Mouse (Mus musculus) heart, embryonic 14.5 days (tissue): ENCODE measurements around the gene Erbb3. TPM values are rescaled to one million over a fixed set of nuclear protein-coding genes. Genes with fewer than 3 reads are reported as not detected.

ENCODE experiments used
- ATAC-seq: fragments of 200-750 bp; cut with Nextera tagmentation; 2 replicates; pipeline ENCODE4 v1.8.0; 2017; ENCODE audit warnings: low read depth, moderate TSS enrichment; ENCODE audit not compliant: insufficient number of reproducible peaks, insufficient read depth, low FRiP score
- H3K27ac ChIP-seq, 2 experiments: fragments of 200-500 bp in 1 of 2; fragments of 300-500 bp in 1 of 2; sonication (generic) in 1 of 2; replicated peaks in 1 of 2; 2 replicates each; pipeline ENCODE4 v1.5.1; 2012 to 2014; ENCODE audit warnings: low read depth in 2 of 2, low read length in 2 of 2, control low read depth in 1 of 2, mild to moderate bottlenecking in 1 of 2, mixed read lengths in 1 of 2; ENCODE audit not compliant: control insufficient read depth in 1 of 2, insufficient read depth in 1 of 2
- H3K27me3 ChIP-seq: fragments of 300-500 bp; sonication (generic); 2 replicates; pipeline ENCODE4 v1.6.1; 2014; ENCODE audit warnings: mild to moderate bottlenecking, low read length, control low read depth; ENCODE audit not compliant: control insufficient read depth, insufficient read depth
- H3K36me3 ChIP-seq: fragments of 300-500 bp; sonication (generic); 2 replicates; pipeline ENCODE4 v1.6.1; 2014; ENCODE audit warnings: mild to moderate bottlenecking, control low read depth, low read length, mixed read lengths; ENCODE audit not compliant: control insufficient read depth, insufficient read depth
- H3K4me1 ChIP-seq, 2 experiments: fragments of 200-500 bp in 1 of 2; fragments of 300-500 bp in 1 of 2; sonication (generic) in 1 of 2; 2 replicates each; pipeline ENCODE4 v1.6.1; 2012 to 2014; ENCODE audit warnings: low read length in 2 of 2, control low read depth in 1 of 2, mixed read lengths in 1 of 2; ENCODE audit not compliant: control insufficient read depth in 2 of 2, insufficient read depth in 2 of 2
- H3K4me2 ChIP-seq: fragments of 300-500 bp; sonication (generic); 2 replicates; pipeline ENCODE4 v1.6.1; 2014; ENCODE audit warnings: mild to moderate bottlenecking, low read length
- H3K4me3 ChIP-seq, 2 experiments: fragments of 200-500 bp in 1 of 2; fragments of 300-500 bp in 1 of 2; sonication (generic) in 1 of 2; 2 replicates each; pipeline ENCODE4 v1.5.1; 2012 to 2014; ENCODE audit warnings: low read length in 2 of 2, mild to moderate bottlenecking in 2 of 2, control low read depth in 1 of 2, low read depth in 1 of 2, moderate library complexity in 1 of 2; ENCODE audit not compliant: control insufficient read depth in 1 of 2, insufficient read depth in 1 of 2
- H3K9ac ChIP-seq: fragments of 300-500 bp; sonication (generic); 2 replicates; pipeline ENCODE4 v1.6.1; 2014; ENCODE audit warnings: mild to moderate bottlenecking, low read length
- H3K9me3 ChIP-seq: fragments of 300-500 bp; sonication (generic); 2 replicates; pipeline ENCODE4 v1.6.1; 2016; ENCODE audit warnings: low read length, control low read depth; ENCODE audit not compliant: control insufficient read depth
- WGBS: fragments of 180-500 bp; shearing (Covaris S2); extraction: QIAGEN DNeasy Blood & Tissue Kit; methylation state at CpG from one replicate; pipeline ENCODE4 v1.1.7; 2014; 5-methylcytosine and 5-hydroxymethylcytosine counted together
- microRNA-seq: library from miRNA; unstranded; fragments of <30 nt; microRNA quantifications from one replicate; pipeline ENCODE4, GENCODE M21; 2016
- polyA plus RNA-seq: library from polyadenylated mRNA; unstranded; fragments of >200 nt; fragmentation: Nextera tagmentation; extraction: Ambion mirVana; gene quantifications from 2 replicates; pipeline ENCODE4 v1.2.1, GENCODE M21; 2014

Gene Erbb3
- polyA plus RNA-seq, 1 experiment from 2014 or later, result 2.9 TPM

GRCm38 (mm10) chr10:128524111-128524731 lies 65.2 kb downstream of the Erbb3 start:
- no peaks in the 10 kb centered on the region for H3K27me3 ChIP-seq
- no peak for ATAC-seq
- H3K9me3 ChIP-seq, result no peaks in the 10 kb centered on the region
- H3K36me3 ChIP-seq, result peaks cover 31% of the 10 kb centered on the region
- peak overlapping the region; percentile 89 for H3K9ac ChIP-seq
- H3K4me1 ChIP-seq, result peaks cover 7 to 13% of the 10 kb centered on the region in 2 experiments; a peak in 3 of 4 replicates
- no peak overlapping the region for H3K27ac ChIP-seq
- 31% methylated on average over 11 of the region's 11 CpGs for WGBS
- H3K4me2 ChIP-seq, result peak overlapping the region; percentile 98
- H3K4me3 ChIP-seq, result peak overlapping the region; percentile 64 to 87

GRCm38 (mm10) chr10:128522351-128522750 lies 67.1 kb downstream of the Erbb3 start:
- H3K27ac ChIP-seq, result no peak overlapping the region
- no peaks in the 10 kb centered on the region for H3K9me3 ChIP-seq
- H3K36me3 ChIP-seq, result peaks cover 49% of the 10 kb centered on the region
- WGBS, result 76% methylated on average over 6 of the region's 6 CpGs
- no peak overlapping the region for H3K4me2 ChIP-seq
- H3K27me3 ChIP-seq, result no peaks in the 10 kb centered on the region
- H3K9ac ChIP-seq, result no peak overlapping the region
- peaks cover 7 to 13% of the 10 kb centered on the region in 2 experiments; a peak in 3 of 4 replicates for H3K4me1 ChIP-seq
- no peak for ATAC-seq
- no peak overlapping the region for H3K4me3 ChIP-seq

- 85% methylated on average over 16 of the region's 16 CpGs for WGBS
- Histone ChIP-seq H3K27me3 (no peaks in the 10 kb centered on the region), H3K36me3 (peaks cover 67% of the 10 kb centered on the region), H3K4me1 (peaks cover 5 to 8% of the 10 kb centered on the region in 2 experiments; a peak in 3 of 4 replicates), H3K4me3 (no peak overlapping the region), H3K4me2 (no peak overlapping the region), H3K9me3 (no peaks in the 10 kb centered on the region), H3K27ac (no peak overlapping the region), H3K9ac (no peak overlapping the region)
- no peak for ATAC-seq
These were observed 68.9 kb downstream of the Erbb3 start for GRCm38 (mm10) chr10:128520591-128520990.

GRCm38 (mm10) chr10:128518833-128519232 lies 70.6 kb downstream of the Erbb3 start:
- Histone ChIP-seq H3K9ac (no peak overlapping the region), H3K27ac (no peak overlapping the region), H3K27me3 (no peaks in the 10 kb centered on the region), H3K9me3 (no peaks in the 10 kb centered on the region), H3K36me3 (peaks cover 77% of the 10 kb centered on the region), H3K4me2 (no peak overlapping the region), H3K4me3 (no peak overlapping the region), H3K4me1 (no peaks in the 10 kb centered on the region)
- ATAC-seq, result no peak
- 75% methylated on average over 7 of the region's 7 CpGs for WGBS

Small RNA genes within 50 kb of the gene (microRNA-seq; reads per million reads assigned to microRNA genes)
- gene Gm47275 (not detected), gene Mir6917 (not detected)

Other genes with a start within 250 kb of the Erbb3 start
- gene Coq10a, start 220.7 kb downstream of the Erbb3 start, polyA plus RNA-seq, result 23.5 TPM in 2 replicates
- gene Ankrd52, start 212.5 kb downstream of the Erbb3 start, polyA plus RNA-seq, result 7.9 and 9.9 TPM in 2 replicates
- not detected in 2 replicates for gene Slc39a5, start 188.4 kb downstream of the Erbb3 start, polyA plus RNA-seq
- 64.5 and 66.6 TPM in 2 replicates for gene Nabp2, start 178.2 kb downstream of the Erbb3 start, polyA plus RNA-seq
- gene Rnf41, start 178.0 kb downstream of the Erbb3 start, polyA plus RNA-seq, result 23.7 and 24.6 TPM in 2 replicates
- 62.4 and 63.7 TPM in 2 replicates for gene Smarcc2, start 130.4 kb downstream of the Erbb3 start, polyA plus RNA-seq
- 1,060 and 1,246 TPM in 2 replicates for gene Myl6, start 95.5 kb downstream of the Erbb3 start, polyA plus RNA-seq
- 5.0 and 5.5 TPM in 2 replicates for gene Myl6b, start 91.0 kb downstream of the Erbb3 start, polyA plus RNA-seq
- gene Esyt1, start 63.8 kb downstream of the Erbb3 start, polyA plus RNA-seq, result 17.3 and 17.8 TPM in 2 replicates
- 7.3 and 8.2 TPM in 2 replicates for gene Zc3h10, start 41.9 kb downstream of the Erbb3 start, polyA plus RNA-seq
- gene Rpl41, start 40.3 kb downstream of the Erbb3 start, polyA plus RNA-seq, result 2,755 and 3,168 TPM in 2 replicates
- 123 TPM in 2 replicates for gene Pa2g4, start 23.7 kb downstream of the Erbb3 start, polyA plus RNA-seq
- 540 and 605 TPM in 2 replicates for gene Rps26, start 37.1 kb upstream of the Erbb3 start, polyA plus RNA-seq
- gene Ikzf4, start 56.3 kb upstream of the Erbb3 start, polyA plus RNA-seq, result 1.5 and 1.8 TPM in 2 replicates
- 9.9 and 11.4 TPM in 2 replicates for gene Suox, start 84.4 kb upstream of the Erbb3 start, polyA plus RNA-seq
- 56.7 and 58.3 TPM in 2 replicates for gene Rab5b, start 106.6 kb upstream of the Erbb3 start, polyA plus RNA-seq
- 3.6 and 4.7 TPM in 2 replicates for gene Pmel, start 114.5 kb upstream of the Erbb3 start, polyA plus RNA-seq
- 89.2 and 90.3 TPM in 2 replicates for gene Cdk2, start 115.4 kb upstream of the Erbb3 start, polyA plus RNA-seq
- 5.4 and 7.1 TPM in 2 replicates for gene Dgka, start 155.2 kb upstream of the Erbb3 start, polyA plus RNA-seq
- gene Pym1, start 158.2 kb upstream of the Erbb3 start, polyA plus RNA-seq, result 16.0 and 18.3 TPM in 2 replicates
- 1.1 and 1.8 TPM in 2 replicates for gene Mmp19, start 201.3 kb upstream of the Erbb3 start, polyA plus RNA-seq
- 28.2 and 31.0 TPM in 2 replicates for gene Dnajc14, start 214.4 kb upstream of the Erbb3 start, polyA plus RNA-seq
- 16.6 and 18.2 TPM in 2 replicates for gene Tmem198b, start 214.7 kb upstream of the Erbb3 start, polyA plus RNA-seq
- 157 and 168 TPM in 2 replicates for gene Sarnp, start 227.7 kb upstream of the Erbb3 start, polyA plus RNA-seq
- gene Ormdl2, start 232.0 kb upstream of the Erbb3 start, polyA plus RNA-seq, result 41.4 and 46.1 TPM in 2 replicates